Mouse (Mus musculus) stomach, postnatal 0 days (tissue): ENCODE results near the gene 1810049J17Rik.

Source experiments
- CTCF ChIP-seq: IDR thresholded peaks from 2 replicates; pipeline ENCODE4 v1.5.1; 2016; ENCODE audit warnings: antibody characterized with exemption, low read depth, mild to moderate bottlenecking, moderate library complexity
- EP300 ChIP-seq: optimal IDR thresholded peaks from 2 replicates; pipeline ENCODE3; 2016; ENCODE audit warnings: antibody characterized with exemption

GRCm38 (mm10) chr15:12337030-12337778 is 15.5 kb upstream of the 1810049J17Rik start:
- TF ChIP-seq CTCF (no peak), EP300 (no peak)
